Mouse (Mus musculus) cortical plate, adult 2 months (tissue): ENCODE data around the gene Fam210b.

ENCODE experiments used
- CTCF ChIP-seq: fragments of 200-500 bp; IDR thresholded peaks from 2 replicates; pipeline ENCODE4 v1.5.1; 2011; ENCODE audit warnings: mild to moderate bottlenecking, control low read depth, low read length; ENCODE audit not compliant: insufficient read depth; ENCODE audit errors: extremely low read depth
- POLR2A ChIP-seq: fragments of 200-500 bp; IDR thresholded peaks from 2 replicates; pipeline ENCODE4 v1.6.1; 2011; ENCODE audit warnings: mild to moderate bottlenecking, low read length, control low read depth; ENCODE audit not compliant: insufficient read depth; ENCODE audit errors: extremely low read depth

DNA sequence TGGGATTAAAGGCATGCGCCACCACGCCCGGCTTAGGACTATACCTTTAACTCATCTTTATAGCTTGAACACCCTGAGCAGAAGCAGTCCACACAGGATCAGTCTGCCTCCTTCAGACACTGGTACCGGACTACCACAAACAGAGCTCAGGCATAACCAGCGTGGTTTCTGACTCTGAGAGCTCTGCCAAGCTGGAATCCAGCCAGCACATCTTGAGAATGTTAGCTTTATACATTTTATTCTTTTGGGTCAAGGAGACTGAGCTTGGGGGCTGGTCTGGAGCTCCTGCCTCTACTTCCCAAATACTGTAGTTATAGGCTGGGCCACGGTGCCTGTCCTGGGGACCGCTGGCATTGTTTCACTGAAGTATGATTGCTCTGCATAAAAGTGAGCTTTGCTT, 1.6 kb upstream of the Fam210b start:
- no peak for TF ChIP-seq CTCF
- TF ChIP-seq POLR2A: no peak
